Mouse (Mus musculus) limb, embryonic 11.5 days (tissue): ENCODE data around the gene Plcb3. TPM values are rescaled to one million over a fixed set of nuclear protein-coding genes. Genes with fewer than 3 reads are reported as not detected.

Experiments used
- ATAC-seq: fragments of 200-750 bp; cut with Nextera tagmentation; 2 replicates; pipeline ENCODE4 v1.8.0; 2017; ENCODE audit warnings: low read depth; ENCODE audit not compliant: insufficient number of reproducible peaks, low FRiP score, low TSS enrichment
- DNase-seq: peaks from one replicate; pipeline ENCODE4 v3.0.0-alpha.2; 2015; ENCODE audit warnings: low spot score
- H3K27ac ChIP-seq: fragments of 300-500 bp; sonication (generic); replicated peaks from 2 replicates; pipeline ENCODE4 v1.5.1; 2014; ENCODE audit warnings: low read depth, mild to moderate bottlenecking, low read length
- H3K27me3 ChIP-seq: fragments of 300-500 bp; sonication (generic); 2 replicates; pipeline ENCODE4 v1.6.1; 2014; ENCODE audit warnings: mild to moderate bottlenecking, low read length, mixed read lengths; ENCODE audit not compliant: control insufficient read depth, insufficient read depth
- H3K36me3 ChIP-seq: fragments of 300-500 bp; sonication (generic); 2 replicates; pipeline ENCODE4 v1.6.1; 2014; ENCODE audit warnings: mild to moderate bottlenecking, low read length, moderate library complexity, mixed read lengths; ENCODE audit not compliant: control insufficient read depth, insufficient read depth
- H3K4me1 ChIP-seq: fragments of 300-500 bp; sonication (generic); 2 replicates; pipeline ENCODE4 v1.6.1; 2014; ENCODE audit warnings: low read length, mixed read lengths; ENCODE audit not compliant: control insufficient read depth, insufficient read depth
- H3K4me2 ChIP-seq: fragments of 300-500 bp; sonication (generic); 2 replicates; pipeline ENCODE4 v1.6.1; 2014; ENCODE audit warnings: low read depth, mild to moderate bottlenecking, moderate library complexity; ENCODE audit not compliant: severe bottlenecking
- H3K4me3 ChIP-seq: fragments of 300-500 bp; sonication (generic); 2 replicates; pipeline ENCODE4 v1.5.1; 2014; ENCODE audit warnings: low read depth, low read length
- H3K9ac ChIP-seq: fragments of 300-500 bp; sonication (generic); 2 replicates; pipeline ENCODE4 v1.6.1; 2014; ENCODE audit warnings: mild to moderate bottlenecking, low read length
- H3K9me3 ChIP-seq: fragments of 300-500 bp; sonication (generic); 2 replicates; pipeline ENCODE4 v1.6.1; 2016; ENCODE audit warnings: low read length; ENCODE audit not compliant: control insufficient read depth
- WGBS: fragments of 180-500 bp; shearing (Covaris S2); extraction: QIAGEN DNeasy Blood & Tissue Kit; methylation state at CpG from one replicate; pipeline ENCODE4 v1.1.7; 2014; 5-methylcytosine and 5-hydroxymethylcytosine counted together
- microRNA-seq: library from miRNA; unstranded; fragments of <30 nt; microRNA quantifications from one replicate; pipeline ENCODE4, GENCODE M21; 2016
- polyA plus RNA-seq: library from polyadenylated mRNA; unstranded; fragments of >200 nt; fragmentation: Nextera tagmentation; extraction: Ambion mirVana; gene quantifications from 2 replicates; pipeline ENCODE4 v1.2.1, GENCODE M21; 2014

Plcb3 gene
- polyA plus RNA-seq, 1 experiment from 2014 or later, result 24.4 TPM

DNA sequence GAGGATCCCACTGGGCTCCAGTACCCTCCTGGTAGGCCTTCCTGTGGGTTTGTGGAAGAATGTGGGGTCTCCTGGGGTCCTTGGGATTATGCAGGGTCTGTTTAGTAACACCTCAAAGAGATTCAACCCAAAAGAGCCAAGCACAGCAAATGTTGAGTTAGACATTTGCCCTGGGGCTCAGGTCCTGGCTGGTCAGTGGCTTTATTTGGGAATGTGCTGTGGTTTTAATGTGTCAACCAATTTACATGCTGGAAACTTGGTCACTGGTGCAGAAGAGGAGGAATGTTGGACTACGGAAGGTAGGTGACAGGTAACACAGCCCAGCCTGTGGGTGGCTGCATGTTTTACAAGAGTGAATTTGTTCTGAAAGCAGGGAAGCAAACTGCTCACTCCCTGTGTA is 73.2 kb downstream of the Plcb3 start:
- Histone ChIP-seq H3K36me3 (peaks cover 3% of the 10 kb centered on the region; the same call in 1 of the 2 replicates), H3K4me3 (no peak overlapping the region), H3K9ac (no peak overlapping the region), H3K27me3 (no peaks in the 10 kb centered on the region), H3K4me2 (no peak overlapping the region), H3K9me3 (peaks cover 2% of the 10 kb centered on the region; the same call in 1 of the 2 replicates), H3K4me1 (peaks cover under 1% of the 10 kb centered on the region; the same call in 1 of the 2 replicates), H3K27ac (no peak overlapping the region)
- ATAC-seq (no peak), DNase-seq (no peak)
- 91% methylated on average over 1 of the region's 1 CpGs for WGBS

Small RNA genes lying within 50 kb of the gene (microRNA-seq; reads per million reads assigned to microRNA genes)
- gene Mir6990, result 0.92 reads per million

Other genes with a start within 250 kb of the Plcb3 start
- 4.2 and 4.6 TPM in 2 replicates for gene Rps6ka4, start 135.8 kb downstream of the Plcb3 start, polyA plus RNA-seq
- gene Ccdc88b, start 118.3 kb downstream of the Plcb3 start, polyA plus RNA-seq, result 0.11 and 0.16 TPM in 2 replicates
- gene Trmt112, start 66.8 kb downstream of the Plcb3 start, polyA plus RNA-seq, result 173 and 177 TPM in 2 replicates
- 74.7 and 90.5 TPM in 2 replicates for gene Prdx5, start 66.4 kb downstream of the Plcb3 start, polyA plus RNA-seq
- 1.9 and 3.3 TPM in 2 replicates for gene Esrra, start 54.7 kb downstream of the Plcb3 start, polyA plus RNA-seq
- 0.71 and 1.3 TPM in 2 replicates for gene Catsperz, start 51.1 kb downstream of the Plcb3 start, polyA plus RNA-seq
- 0.24 and 0.31 TPM in 2 replicates for gene Kcnk4, start 42.0 kb downstream of the Plcb3 start, polyA plus RNA-seq
- gene Bad, start 34.6 kb downstream of the Plcb3 start, polyA plus RNA-seq, result 50.2 and 51.7 TPM in 2 replicates
- 19.1 and 22.6 TPM in 2 replicates for gene Gpr137, start 34.0 kb downstream of the Plcb3 start, polyA plus RNA-seq
- gene Ppp1r14b, start 1.5 kb downstream of the Plcb3 start, polyA plus RNA-seq, result 282 and 293 TPM in 2 replicates
- 70.9 and 72.7 TPM in 2 replicates for gene Fkbp2, start 4.0 kb upstream of the Plcb3 start, polyA plus RNA-seq
- 37.1 and 38.7 TPM in 2 replicates for gene Vegfb, start 11.2 kb upstream of the Plcb3 start, polyA plus RNA-seq
- 15.0 and 20.7 TPM in 2 replicates for gene Dnajc4, start 16.1 kb upstream of the Plcb3 start, polyA plus RNA-seq
- 18.3 and 22.3 TPM in 2 replicates for gene Nudt22, start 19.6 kb upstream of the Plcb3 start, polyA plus RNA-seq
- 8.9 and 9.7 TPM in 2 replicates for gene Trpt1, start 19.7 kb upstream of the Plcb3 start, polyA plus RNA-seq
- 7.1 and 7.3 TPM in 2 replicates for gene Fermt3, start 43.0 kb upstream of the Plcb3 start, polyA plus RNA-seq
- 448 and 453 TPM in 2 replicates for gene Stip1, start 63.5 kb upstream of the Plcb3 start, polyA plus RNA-seq
- 4.1 and 5.8 TPM in 2 replicates for gene Macrod1, start 80.3 kb upstream of the Plcb3 start, polyA plus RNA-seq
- 3.0 and 3.9 TPM in 2 replicates for gene Flrt1, start 129.3 kb upstream of the Plcb3 start, polyA plus RNA-seq
- gene Otub1, start 229.8 kb upstream of the Plcb3 start, polyA plus RNA-seq, result 247 and 260 TPM in 2 replicates
- 807 and 830 TPM in 2 replicates for gene Cox8a, start 241.1 kb upstream of the Plcb3 start, polyA plus RNA-seq